Mouse (Mus musculus) heart, embryonic 16.5 days (tissue): Measurements from ENCODE around the gene Phip. TPM values are rescaled to one million over a fixed set of nuclear protein-coding genes. Genes with fewer than 3 reads are reported as not detected.
A peak's percentile ranks its signal among the peaks of the same experiment; 100 is the strongest.

Experiments used
- ATAC-seq: fragments of 200-750 bp; cut with Nextera tagmentation; replicated peaks from 2 replicates; pipeline ENCODE4 v1.8.0; 2017; ENCODE audit warnings: moderate number of reproducible peaks; ENCODE audit not compliant: insufficient read depth, low FRiP score; ENCODE audit errors: extremely low read depth
- H3K27ac ChIP-seq: fragments of 300-500 bp; sonication (generic); 2 replicates; pipeline ENCODE4 v1.5.1; 2014; ENCODE audit warnings: mild to moderate bottlenecking, low read length, control low read depth, moderate library complexity
- H3K27me3 ChIP-seq: fragments of 300-500 bp; sonication (generic); 2 replicates; pipeline ENCODE4 v1.6.1; 2014; ENCODE audit warnings: low read length, mixed read lengths; ENCODE audit not compliant: control insufficient read depth, insufficient read depth
- H3K36me3 ChIP-seq: fragments of 300-500 bp; sonication (generic); 2 replicates; pipeline ENCODE4 v1.6.1; 2014; ENCODE audit not compliant: control insufficient read depth, insufficient read depth
- H3K4me1 ChIP-seq: fragments of 300-500 bp; sonication (generic); 2 replicates; pipeline ENCODE4 v1.6.1; 2014; ENCODE audit warnings: low read length, mixed read lengths; ENCODE audit not compliant: control insufficient read depth, insufficient read depth
- H3K4me2 ChIP-seq: fragments of 300-500 bp; sonication (generic); 2 replicates; pipeline ENCODE4 v1.6.1; 2014; ENCODE audit warnings: low read depth, mild to moderate bottlenecking, control low read depth, low read length
- H3K4me3 ChIP-seq: fragments of 300-500 bp; sonication (generic); 2 replicates; pipeline ENCODE4 v1.5.1; 2014; ENCODE audit warnings: mild to moderate bottlenecking, control low read depth, low read length
- H3K9ac ChIP-seq: fragments of 300-500 bp; sonication (generic); 2 replicates; pipeline ENCODE4 v1.6.1; 2014; ENCODE audit warnings: low read length, control low read depth
- H3K9me3 ChIP-seq: fragments of 300-500 bp; sonication (generic); replicated peaks from 2 replicates; pipeline ENCODE4 v1.6.1; 2016; ENCODE audit warnings: low read length; ENCODE audit not compliant: control insufficient read depth
- WGBS: fragments of 180-500 bp; shearing (Covaris S2); extraction: QIAGEN DNeasy Blood & Tissue Kit; methylation state at CpG from one replicate; pipeline ENCODE4 v1.1.7; 2014; 5-methylcytosine and 5-hydroxymethylcytosine counted together
- polyA plus RNA-seq: library from polyadenylated mRNA; unstranded; fragments of >200 nt; fragmentation: Nextera tagmentation; extraction: Ambion mirVana; gene quantifications from 2 replicates; pipeline ENCODE4 v1.2.1, GENCODE M21; 2015

Gene Phip
- polyA plus RNA-seq, 1 experiment from 2014 or later, result 45.4 TPM

- Histone ChIP-seq H3K9me3 (no peaks in the 10 kb centered on the region), H3K27ac (peak overlapping the region; percentile 100), H3K27me3 (no peaks in the 10 kb centered on the region), H3K36me3 (peaks cover 2% of the 10 kb centered on the region; the same call in 1 of the 2 replicates), H3K4me1 (peaks cover 11% of the 10 kb centered on the region), H3K4me3 (peak overlapping the region; percentile 95), H3K4me2 (peak overlapping the region; percentile 62), H3K9ac (peak overlapping the region; percentile 97)
- ATAC-seq, result peak; percentile 85
- WGBS, result under 1% methylated on average over 74 of the region's 75 CpGs
Observed at GRCm38 (mm10) chr9:82974187-82974861, 992 bp downstream of the Phip start.

DNA sequence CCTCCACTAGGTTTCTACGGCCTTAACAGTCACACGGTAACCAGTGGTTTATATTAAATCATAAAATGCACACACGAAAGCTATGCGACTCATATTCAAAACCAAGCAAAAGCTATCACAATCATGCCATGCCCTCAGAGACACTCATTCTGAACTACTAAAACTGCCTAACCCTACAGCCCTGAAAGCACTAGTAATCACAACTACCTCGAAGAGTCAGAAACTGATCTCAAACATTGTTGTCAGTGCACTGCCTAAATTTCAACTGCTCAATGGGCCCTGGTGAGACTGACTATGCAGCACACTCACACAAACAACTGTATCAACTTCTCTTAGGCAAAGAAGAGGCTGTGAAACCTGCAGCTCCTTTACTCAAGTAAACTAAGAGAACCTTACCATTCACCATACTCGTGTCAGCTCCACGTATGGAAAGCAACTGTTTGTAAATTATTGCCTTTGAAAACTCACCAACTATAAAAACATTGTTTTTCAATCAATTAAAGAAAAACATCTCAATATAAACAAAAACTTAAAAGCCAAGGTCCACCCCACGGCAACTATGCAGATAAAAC, 1.9 kb downstream of the Phip start:
- 22% methylated on average over 8 of the region's 8 CpGs for WGBS
- H3K27me3 ChIP-seq, result no peaks in the 10 kb centered on the region
- ATAC-seq, result no peak
- peak overlapping the region; percentile 97 for H3K9ac ChIP-seq
- peaks cover 11% of the 10 kb centered on the region for H3K4me1 ChIP-seq
- no peaks in the 10 kb centered on the region for H3K9me3 ChIP-seq
- peak overlapping the region; percentile 100 for H3K27ac ChIP-seq
- peaks cover 2% of the 10 kb centered on the region; the same call in 1 of the 2 replicates for H3K36me3 ChIP-seq
- peak overlapping the region; percentile 62 for H3K4me2 ChIP-seq
- H3K4me3 ChIP-seq, result peak overlapping the region; percentile 95

GRCm38 (mm10) chr9:82971433-82971832, 3.9 kb downstream of the Phip start:
- ATAC-seq, result no peak
- WGBS, result 43% methylated on average over 1 of the region's 1 CpGs
- Histone ChIP-seq H3K27me3 (no peaks in the 10 kb centered on the region), H3K4me1 (peaks cover 7% of the 10 kb centered on the region), H3K36me3 (peaks cover 2% of the 10 kb centered on the region; the same call in 1 of the 2 replicates), H3K27ac (no peak overlapping the region), H3K9me3 (no peaks in the 10 kb centered on the region), H3K9ac (no peak overlapping the region), H3K4me2 (no peak overlapping the region), H3K4me3 (no peak overlapping the region)

- Histone ChIP-seq H3K4me3 (no peak overlapping the region), H3K27ac (no peak overlapping the region), H3K36me3 (peaks cover 2% of the 10 kb centered on the region; the same call in 1 of the 2 replicates), H3K4me1 (peaks cover 10% of the 10 kb centered on the region; the same call in 1 of the 2 replicates), H3K9ac (no peak overlapping the region), H3K4me2 (no peak overlapping the region), H3K27me3 (no peaks in the 10 kb centered on the region), H3K9me3 (no peaks in the 10 kb centered on the region)
- no peak for ATAC-seq
- WGBS, result 85% methylated on average over 8 of the region's 8 CpGs
Observed at GRCm38 (mm10) chr9:82967076-82967621, 8.2 kb downstream of the Phip start.

DNA sequence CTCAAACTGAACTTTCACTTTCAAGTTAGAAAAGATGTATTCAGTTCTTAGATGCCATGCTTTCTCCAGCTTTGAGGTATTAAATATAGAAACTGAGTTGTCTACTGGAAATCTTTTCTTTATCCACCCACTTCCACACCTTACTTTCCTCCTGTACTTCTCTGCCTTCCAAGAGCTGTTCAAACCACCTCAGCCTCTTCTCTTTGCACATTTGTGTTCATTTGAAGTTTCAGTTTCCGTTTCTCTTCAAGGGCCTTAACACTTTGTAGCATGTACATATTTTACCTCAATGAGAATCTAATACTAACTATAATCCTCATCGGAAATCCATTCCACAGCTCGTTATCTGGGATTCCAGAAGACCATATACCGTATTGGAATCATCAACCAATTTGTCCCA, 11.3 kb downstream of the Phip start:
- no peak overlapping the region for H3K27ac ChIP-seq
- no peaks in the 10 kb centered on the region for H3K9me3 ChIP-seq
- 80% methylated on average over 4 of the region's 4 CpGs for WGBS
- no peak overlapping the region for H3K9ac ChIP-seq
- no peak for ATAC-seq
- H3K36me3 ChIP-seq, result peaks cover 2% of the 10 kb centered on the region; the same call in 1 of the 2 replicates
- H3K27me3 ChIP-seq, result no peaks in the 10 kb centered on the region
- H3K4me1 ChIP-seq, result peaks cover 6% of the 10 kb centered on the region; the same call in 1 of the 2 replicates
- H3K4me3 ChIP-seq, result no peak overlapping the region
- no peak overlapping the region for H3K4me2 ChIP-seq

DNA sequence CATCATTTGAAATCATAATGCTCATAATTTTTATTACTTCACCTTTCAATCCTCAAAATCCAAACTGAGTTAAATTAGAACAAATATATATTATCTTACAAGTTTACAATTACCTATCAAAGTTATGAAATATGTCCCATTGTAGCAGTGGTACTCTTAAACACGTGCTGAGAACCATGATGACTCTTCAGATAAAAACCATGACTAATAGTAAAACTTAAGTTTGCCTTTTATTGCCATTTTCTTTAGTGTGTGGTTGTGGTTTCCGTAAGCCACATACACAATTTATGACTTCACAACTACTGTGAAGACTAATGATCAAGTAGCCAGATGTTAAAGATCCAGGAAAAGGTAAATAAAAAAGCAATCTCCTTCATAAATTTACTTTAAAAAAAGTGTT, 14.0 kb downstream of the Phip start:
- peaks cover 6% of the 10 kb centered on the region; the same call in 1 of the 2 replicates for H3K4me1 ChIP-seq
- H3K4me3 ChIP-seq, result no peak overlapping the region
- H3K9me3 ChIP-seq, result no peaks in the 10 kb centered on the region
- ATAC-seq, result no peak
- no peaks in the 10 kb centered on the region for H3K27me3 ChIP-seq
- H3K27ac ChIP-seq, result no peak overlapping the region
- WGBS, result 85% methylated on average over 2 of the region's 2 CpGs
- H3K4me2 ChIP-seq, result no peak overlapping the region
- H3K36me3 ChIP-seq, result peaks cover 5% of the 10 kb centered on the region; the same call in 1 of the 2 replicates
- no peak overlapping the region for H3K9ac ChIP-seq

- Histone ChIP-seq H3K4me1 (no peaks in the 10 kb centered on the region), H3K27ac (no peak overlapping the region), H3K36me3 (peaks cover 17% of the 10 kb centered on the region), H3K9me3 (no peaks in the 10 kb centered on the region), H3K4me2 (no peak overlapping the region), H3K27me3 (no peaks in the 10 kb centered on the region), H3K9ac (no peak overlapping the region), H3K4me3 (no peak overlapping the region)
- ATAC-seq, result no peak
- 77% methylated on average over 4 of the region's 4 CpGs for WGBS
Observed at GRCm38 (mm10) chr9:82955267-82955666, 20.0 kb downstream of the Phip start.

DNA sequence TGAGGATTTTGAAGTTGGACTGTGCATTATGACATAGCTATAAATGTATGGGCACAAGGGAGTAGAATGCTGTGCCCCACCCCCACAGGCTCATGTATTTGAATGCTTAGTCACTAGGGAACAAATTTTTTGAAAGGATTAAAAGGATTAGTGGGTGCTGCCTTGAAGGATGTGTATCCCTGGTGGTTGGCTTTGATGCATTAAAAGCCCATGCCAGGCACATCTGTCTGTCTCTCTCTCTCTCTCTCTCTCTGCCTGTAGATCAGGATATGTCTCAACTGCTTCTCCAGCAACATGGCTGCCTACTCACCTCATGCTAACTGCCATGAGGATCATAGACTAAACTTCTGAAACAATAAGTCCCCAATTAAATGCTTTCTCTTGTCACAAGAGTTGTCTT, 23.0 kb downstream of the Phip start:
- Histone ChIP-seq H3K27me3 (no peaks in the 10 kb centered on the region), H3K27ac (no peak overlapping the region), H3K4me2 (no peak overlapping the region), H3K36me3 (peaks cover 14% of the 10 kb centered on the region), H3K9me3 (no peaks in the 10 kb centered on the region), H3K9ac (no peak overlapping the region), H3K4me1 (no peaks in the 10 kb centered on the region), H3K4me3 (no peak overlapping the region)
- no peak for ATAC-seq

- 85% methylated on average over 2 of the region's 2 CpGs for WGBS
Observed at GRCm38 (mm10) chr9:82951435-82952004, 23.8 kb downstream of the Phip start.

More at GRCm38 (mm10) chr9:82951435-82952004, 23.8 kb downstream of the Phip start:
- H3K4me2 ChIP-seq, result no peak overlapping the region
- H3K9me3 ChIP-seq, result no peaks in the 10 kb centered on the region
- H3K27ac ChIP-seq, result no peak overlapping the region
- no peak for ATAC-seq
- no peak overlapping the region for H3K9ac ChIP-seq
- H3K36me3 ChIP-seq, result peaks cover 14% of the 10 kb centered on the region
- H3K27me3 ChIP-seq, result no peaks in the 10 kb centered on the region
- H3K4me1 ChIP-seq, result no peaks in the 10 kb centered on the region
- H3K4me3 ChIP-seq, result no peak overlapping the region
